Mouse (Mus musculus): ENCODE measurements around the gene Fbll1.

Fbll1 gene

GRCm38 (mm10) chr11:35784002-35784401 is 14.7 kb downstream of the Fbll1 start:
- no peak for DNase-seq (ENCODE audit: low read depth, low spot score)

- DNase-seq (ENCODE audit: low read depth, low spot score): no peak
These were observed 15.6 kb downstream of the Fbll1 start for GRCm38 (mm10) chr11:35783038-35783437.

- DNase-seq (ENCODE audit: low read depth, low spot score): no peak
These were observed 16.2 kb downstream of the Fbll1 start for GRCm38 (mm10) chr11:35782444-35782843.

GRCm38 (mm10) chr11:35780336-35780735 is 18.3 kb downstream of the Fbll1 start:
- no peak for DNase-seq (ENCODE audit: low read depth, low spot score)

- no peak for DNase-seq (ENCODE audit: low read depth, low spot score)
These were observed 22.2 kb downstream of the Fbll1 start for GRCm38 (mm10) chr11:35776452-35776851.

GRCm38 (mm10) chr11:35775606-35776005 is 23.1 kb downstream of the Fbll1 start:
- no peak for DNase-seq (ENCODE audit: low read depth, low spot score)

GRCm38 (mm10) chr11:35770741-35771504 is 27.8 kb downstream of the Fbll1 start:
- DNase-seq (ENCODE audit: low read depth, low spot score): no peak

- DNase-seq (ENCODE audit: low read depth, low spot score): peak; percentile 51
These were observed 28.8 kb downstream of the Fbll1 start for GRCm38 (mm10) chr11:35769746-35770437.

GRCm38 (mm10) chr11:35769188-35769745 is 29.4 kb downstream of the Fbll1 start, which contains the start of gene Pank3:
Gene Pank3 (plus strand): TSS chr11:35769484.
- DNase-seq (ENCODE audit: low read depth, low spot score): peak; percentile 96

GRCm38 (mm10) chr11:35766845-35767244 is 31.8 kb downstream of the Fbll1 start:
- no peak for DNase-seq (ENCODE audit: low read depth, low spot score)

GRCm38 (mm10) chr11:35760627-35761003 is 38.1 kb downstream of the Fbll1 start:
- no peak for DNase-seq (ENCODE audit: low read depth, low spot score)

GRCm38 (mm10) chr11:35760001-35760626 is 38.6 kb downstream of the Fbll1 start:
- DNase-seq (ENCODE audit: low read depth, low spot score): no peak

- no peak for DNase-seq (ENCODE audit: low read depth, low spot score)
These were observed 42.0 kb downstream of the Fbll1 start for GRCm38 (mm10) chr11:35756411-35757303.

- no peak for DNase-seq (ENCODE audit: low read depth, low spot score)
These were observed 43.1 kb downstream of the Fbll1 start for GRCm38 (mm10) chr11:35755546-35755945.

- no peak for DNase-seq (ENCODE audit: low read depth, low spot score)
These were observed 43.7 kb downstream of the Fbll1 start for GRCm38 (mm10) chr11:35754906-35755418.

- no peak for DNase-seq (ENCODE audit: low read depth, low spot score)
These were observed 48.1 kb downstream of the Fbll1 start for GRCm38 (mm10) chr11:35750578-35750977.

Data from embryo, embryonic 11.5 days (tissue).